Mouse (Mus musculus) ES-E14 (cell line): ENCODE data around the gene Ms4a4d.
A peak's percentile ranks its signal among the peaks of the same experiment; 100 is the strongest.

Source experiments
- MAFK ChIP-seq: IDR thresholded peaks from 2 replicates; pipeline ENCODE4 v1.6.1; 2014; ENCODE audit warnings: mild to moderate bottlenecking, low read depth, low read length, inconsistent platforms; ENCODE audit not compliant: insufficient read depth
- ZC3H11A ChIP-seq: IDR thresholded peaks from 2 replicates; pipeline ENCODE4 v1.6.1; 2012; ENCODE audit warnings: low read depth, mild to moderate bottlenecking, inconsistent platforms, low read length, borderline replicate concordance

DNA sequence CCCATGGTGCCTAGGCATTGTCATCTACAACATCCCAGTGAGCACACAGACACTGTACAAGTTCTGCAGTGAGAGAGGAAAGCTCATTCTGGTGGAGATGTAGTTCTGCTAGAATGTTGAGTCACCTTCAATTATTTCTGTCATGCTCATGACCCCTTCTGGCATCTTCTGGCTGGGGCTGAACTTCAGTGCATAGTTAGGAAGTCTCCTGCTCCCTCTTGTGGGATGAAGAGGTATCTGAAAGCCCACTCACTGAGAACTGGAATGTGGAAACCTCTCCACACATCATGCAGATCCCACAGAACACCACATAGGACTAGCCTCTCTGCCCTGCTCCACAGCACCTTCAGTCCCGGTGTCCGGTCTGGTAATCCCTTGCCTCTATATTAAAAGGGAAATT, 65.4 kb downstream of the Ms4a4d start:
- peak; percentile 65; the same call in 1 of the 2 replicates for TF ChIP-seq ZC3H11A
- no peak for TF ChIP-seq MAFK
